Mouse (Mus musculus) stomach, postnatal 0 days (tissue): ENCODE results near the gene Maats1.

ENCODE experiments used
- CTCF ChIP-seq: IDR thresholded peaks from 2 replicates; pipeline ENCODE4 v1.5.1; 2016; ENCODE audit warnings: antibody characterized with exemption, low read depth, mild to moderate bottlenecking, moderate library complexity
- EP300 ChIP-seq: optimal IDR thresholded peaks from 2 replicates; pipeline ENCODE3; 2016; ENCODE audit warnings: antibody characterized with exemption

DNA sequence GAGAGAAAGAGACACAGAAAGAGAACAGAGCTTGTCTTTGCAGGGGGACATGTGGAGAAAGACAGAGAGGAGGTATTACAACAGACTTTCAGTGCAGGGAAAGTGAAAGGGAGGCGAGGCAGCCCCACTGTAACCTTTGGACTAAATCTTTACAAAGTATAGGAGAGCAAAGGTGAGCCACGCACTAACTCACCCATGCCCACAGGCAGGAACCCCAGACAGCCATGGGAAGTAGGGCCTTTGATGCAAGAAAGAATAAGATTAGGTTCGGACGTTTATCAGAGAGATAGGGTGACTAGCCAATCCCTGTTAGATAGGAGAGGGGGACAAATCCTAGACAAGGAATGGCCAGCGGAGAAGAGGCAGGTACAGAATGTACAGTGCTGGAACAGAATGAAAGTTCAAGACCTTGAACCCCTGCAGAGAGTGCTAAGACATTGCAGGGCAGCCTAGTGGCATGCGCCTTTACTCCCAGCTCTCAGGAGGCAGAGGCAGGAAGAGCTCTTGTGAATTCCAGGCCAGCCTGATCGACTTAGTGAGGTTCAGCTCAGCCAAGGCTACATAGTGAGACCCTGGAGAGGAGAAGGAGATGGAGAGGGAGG is 59.3 kb downstream of the Maats1 start:
- TF ChIP-seq CTCF (no peak), EP300 (no peak)
